Mouse (Mus musculus) thymus, postnatal 25 days (tissue): ENCODE measurements around the gene Gng13.

ENCODE experiments used
- DNase-seq: peaks from one replicate; pipeline ENCODE4 v3.0.0; 2022

The Gng13 gene

GRCm38 (mm10) chr17:25716711-25717637 lies at the start of gene Gng13:
Gng13 (plus strand) TSS chr17:25717171.
- DNase-seq = no peak

DNA sequence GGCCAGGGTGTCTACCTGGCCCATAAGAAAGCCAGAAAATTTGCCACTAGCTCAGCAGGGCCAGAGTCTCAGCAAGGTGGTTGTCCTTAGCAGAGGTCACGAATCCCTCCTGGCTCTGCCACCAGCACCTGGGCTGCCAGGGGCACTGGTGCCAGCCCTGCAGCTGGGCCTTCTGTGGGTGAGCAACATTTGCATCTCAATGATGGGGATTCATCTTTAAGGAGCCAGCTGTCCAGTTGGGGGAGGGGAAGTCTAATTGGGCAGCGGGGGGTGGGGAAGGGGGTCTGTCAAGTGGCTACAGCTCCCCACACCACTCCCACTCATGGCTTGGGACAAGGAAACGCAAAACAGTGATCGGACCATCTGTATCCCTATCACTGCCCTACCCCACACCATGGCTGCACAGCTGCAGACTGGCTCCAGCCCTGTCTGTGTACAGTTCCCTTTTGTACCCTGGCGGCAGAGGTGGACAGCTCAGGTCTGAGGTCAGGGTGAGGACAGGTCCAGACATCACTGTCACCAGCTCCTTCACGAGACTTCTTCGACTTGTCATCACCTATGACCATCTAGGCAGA lies 48.4 kb upstream of the Gng13 start:
- no peak for DNase-seq

DNA sequence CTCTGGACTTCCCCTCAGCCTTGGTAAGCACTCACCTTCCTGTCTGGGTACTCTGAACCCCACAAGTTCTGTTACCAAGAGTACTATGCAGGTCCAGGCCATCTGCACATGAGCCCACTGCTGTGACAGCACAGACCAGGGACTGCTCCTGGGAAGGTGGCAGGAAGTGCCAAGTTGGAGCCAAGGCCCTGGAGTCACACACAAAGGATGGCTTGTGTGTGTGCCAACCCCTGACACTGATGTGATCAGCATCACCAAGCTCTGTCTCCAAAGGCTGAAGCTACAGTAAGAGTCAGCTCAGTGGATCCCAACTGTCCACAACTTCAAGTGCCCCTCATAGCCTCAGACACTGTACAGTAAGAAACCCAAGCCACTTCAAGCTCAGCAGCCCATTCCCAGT lies 44.0 kb upstream of the Gng13 start:
- DNase-seq = no peak

GRCm38 (mm10) chr17:25677969-25678368 lies 39.0 kb upstream of the Gng13 start:
- DNase-seq = no peak

- no peak for DNase-seq
These were observed 37.2 kb upstream of the Gng13 start for GRCm38 (mm10) chr17:25679818-25680217.

DNA sequence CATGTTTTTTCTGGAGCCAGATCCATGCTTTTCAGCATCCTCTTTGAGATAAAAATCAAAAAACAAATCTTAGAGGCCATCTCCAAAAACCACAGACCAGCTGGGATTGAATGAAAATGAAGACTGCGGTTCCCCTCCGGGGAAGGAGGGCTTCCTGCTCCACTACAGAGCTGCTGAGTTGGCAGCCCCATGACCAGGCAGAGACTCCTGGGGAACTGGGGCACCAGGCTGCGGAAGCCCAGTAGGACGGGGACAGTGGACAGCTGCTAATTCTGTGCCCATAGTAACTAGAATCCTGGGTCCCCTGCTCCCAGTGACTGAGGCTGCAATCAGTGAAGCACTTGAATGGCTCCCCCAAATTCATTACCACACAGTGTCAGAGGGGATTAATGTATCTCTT lies 35.3 kb upstream of the Gng13 start:
- no peak for DNase-seq

GRCm38 (mm10) chr17:25686323-25686722 lies 30.6 kb upstream of the Gng13 start:
- DNase-seq = no peak

DNA sequence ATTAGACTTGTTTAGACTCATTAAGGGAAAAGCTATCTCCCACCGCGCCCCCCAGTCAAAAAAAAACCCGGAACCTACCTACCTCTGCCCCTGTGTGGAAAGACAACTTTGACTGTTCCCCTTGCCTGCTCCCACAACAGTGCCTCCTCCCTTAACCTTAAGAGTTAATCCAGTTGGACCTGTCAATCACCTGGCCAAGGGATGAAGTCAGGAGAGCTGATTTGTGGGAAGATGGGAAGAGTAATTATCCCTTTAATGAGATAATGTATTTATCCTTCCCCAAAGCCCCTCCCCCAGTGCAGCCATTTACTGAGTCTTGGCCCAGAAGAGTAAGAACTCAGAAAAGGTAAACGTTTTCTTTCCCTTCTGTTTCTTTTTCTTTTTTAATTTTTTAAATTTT lies 28.0 kb upstream of the Gng13 start:
- no peak for DNase-seq

- no peak for DNase-seq
These were observed 20.7 kb upstream of the Gng13 start for GRCm38 (mm10) chr17:25696263-25696662.

DNA sequence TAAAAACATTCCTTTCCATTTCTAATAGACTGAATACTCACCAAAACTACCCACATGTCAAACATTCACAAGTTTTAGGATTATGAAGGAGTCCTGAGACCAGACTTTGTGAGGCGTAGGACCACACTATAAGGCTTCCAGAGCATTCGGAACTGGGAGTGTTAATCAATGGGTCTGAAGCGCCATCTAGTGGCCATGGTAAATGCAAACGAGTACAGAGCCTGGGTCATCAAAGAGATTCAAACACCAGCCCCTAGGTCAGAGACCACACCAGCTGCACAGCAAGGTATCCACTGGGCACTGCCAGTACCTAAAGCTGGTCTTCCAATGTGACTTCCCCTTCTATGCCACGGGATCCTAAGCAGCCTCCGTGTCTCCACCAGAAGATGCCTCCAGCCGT lies 18.5 kb upstream of the Gng13 start:
- DNase-seq = peak; percentile 69

DNA sequence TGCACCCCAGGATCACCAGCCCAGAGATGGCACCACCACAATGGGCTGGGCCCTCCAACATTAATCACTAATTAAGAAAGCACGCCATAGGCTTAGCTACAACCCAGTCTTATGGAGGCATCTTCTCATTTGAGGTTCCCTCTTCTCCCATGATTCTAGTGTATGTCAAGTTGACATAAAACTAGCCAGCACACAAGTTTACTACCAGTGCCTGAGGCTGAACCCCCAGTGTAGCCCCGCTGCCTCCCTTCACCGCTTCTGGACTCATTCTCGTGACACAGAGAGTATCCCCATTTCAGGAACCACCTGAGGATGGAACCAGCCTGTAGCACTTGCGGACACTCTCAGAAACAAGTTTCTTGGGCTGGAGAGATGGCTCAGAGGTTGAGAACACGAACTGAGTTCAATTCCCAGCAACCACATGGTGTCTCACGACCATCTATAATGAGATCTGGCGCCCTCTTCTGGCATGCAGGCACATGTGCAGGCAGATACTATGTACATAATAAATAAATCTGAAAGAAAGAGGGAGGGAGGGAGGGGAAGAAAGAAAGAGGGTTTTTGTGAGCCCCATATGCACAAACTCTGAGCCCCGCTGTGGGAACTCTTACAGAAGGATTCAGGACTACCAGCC lies 16.0 kb upstream of the Gng13 start:
- DNase-seq = no peak

GRCm38 (mm10) chr17:25709994-25710393 lies 7.0 kb upstream of the Gng13 start:
- DNase-seq = no peak

GRCm38 (mm10) chr17:25711136-25711535 lies 5.8 kb upstream of the Gng13 start:
- no peak for DNase-seq

GRCm38 (mm10) chr17:25715627-25716026 lies 1.3 kb upstream of the Gng13 start:
- no peak for DNase-seq

- no peak for DNase-seq
These were observed 841 bp upstream of the Gng13 start for GRCm38 (mm10) chr17:25716130-25716529.

DNA sequence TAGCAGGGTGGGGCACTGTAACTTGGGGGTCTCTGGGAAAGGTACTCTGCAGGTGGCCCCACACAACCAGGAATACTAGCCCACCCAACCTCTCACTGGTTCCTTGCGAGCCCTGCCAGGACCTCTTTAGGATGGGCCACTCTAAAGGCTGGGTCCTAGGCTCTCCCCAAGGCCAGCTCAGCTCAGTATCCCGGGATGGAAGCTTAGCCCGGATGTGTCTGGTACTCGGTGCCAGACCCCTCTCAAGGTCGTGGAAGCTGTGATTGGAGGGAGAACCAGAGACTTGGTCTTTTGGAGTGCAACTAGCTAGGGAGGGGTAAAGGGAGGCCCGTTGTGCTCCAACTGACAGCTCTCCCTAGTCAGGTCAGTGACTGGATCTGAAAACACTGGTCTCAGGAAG lies 720 bp downstream of the Gng13 start:
- DNase-seq = no peak

- no peak for DNase-seq
These were observed 4.5 kb downstream of the Gng13 start for GRCm38 (mm10) chr17:25721476-25721875.

DNA sequence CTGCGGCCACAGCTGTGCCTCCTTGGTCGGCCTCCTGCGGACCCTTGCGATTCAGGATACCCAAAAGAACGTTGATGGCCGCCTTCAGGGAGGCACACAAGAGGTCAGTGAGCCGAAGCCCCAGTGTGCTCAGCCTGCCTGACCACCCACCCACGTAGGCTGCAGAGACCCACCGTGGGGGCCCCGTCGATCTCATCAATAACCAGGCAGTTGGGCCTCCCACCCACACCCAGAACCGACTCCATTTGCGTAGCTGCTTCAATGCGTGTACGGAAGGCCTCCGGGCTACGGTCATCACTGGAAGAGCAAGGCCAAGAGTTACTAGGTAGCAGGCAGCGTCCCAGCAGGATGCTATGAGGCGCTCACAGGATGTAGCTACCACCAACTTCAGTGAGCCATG lies 6.5 kb downstream of the Gng13 start:
- no peak for DNase-seq

DNA sequence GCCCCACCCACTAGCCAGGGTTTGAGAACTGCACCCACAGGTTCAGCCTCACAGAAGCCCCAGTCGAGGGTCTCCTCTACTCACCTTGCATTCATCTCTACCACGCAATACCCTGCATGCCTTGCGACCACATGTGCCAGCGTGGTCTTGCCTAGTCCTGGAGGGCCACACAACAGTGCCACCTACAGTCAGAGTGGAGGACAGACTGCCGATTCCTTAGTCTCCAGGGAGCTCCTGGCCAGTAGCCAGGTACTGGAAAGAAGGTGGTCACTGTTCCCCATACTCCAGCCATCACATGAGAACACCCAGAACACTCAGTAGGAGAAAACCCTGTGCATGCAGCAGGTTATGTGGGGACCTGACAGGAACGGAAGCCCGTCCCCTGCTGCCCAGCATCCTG lies 6.9 kb downstream of the Gng13 start:
- DNase-seq = no peak

DNA sequence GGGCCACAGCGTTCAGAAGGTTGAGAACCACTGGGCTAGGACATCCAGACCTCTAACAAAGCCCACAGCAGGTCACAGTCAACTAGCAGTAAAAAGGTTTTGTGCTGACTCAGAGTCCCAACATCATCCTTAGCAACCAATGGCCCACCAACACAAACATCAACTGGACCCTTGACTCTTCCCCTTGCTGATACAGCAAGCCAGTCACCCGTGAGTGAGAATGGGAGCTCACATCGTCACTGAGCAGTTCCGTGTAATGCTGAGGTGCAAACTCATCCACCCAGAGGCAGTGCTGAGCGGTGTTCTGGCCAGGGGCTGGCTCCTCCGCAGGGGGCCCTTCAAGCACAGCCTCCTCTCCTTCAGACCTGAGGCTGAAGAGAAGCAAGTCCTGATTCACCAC lies 8.3 kb downstream of the Gng13 start:
- no peak for DNase-seq

DNA sequence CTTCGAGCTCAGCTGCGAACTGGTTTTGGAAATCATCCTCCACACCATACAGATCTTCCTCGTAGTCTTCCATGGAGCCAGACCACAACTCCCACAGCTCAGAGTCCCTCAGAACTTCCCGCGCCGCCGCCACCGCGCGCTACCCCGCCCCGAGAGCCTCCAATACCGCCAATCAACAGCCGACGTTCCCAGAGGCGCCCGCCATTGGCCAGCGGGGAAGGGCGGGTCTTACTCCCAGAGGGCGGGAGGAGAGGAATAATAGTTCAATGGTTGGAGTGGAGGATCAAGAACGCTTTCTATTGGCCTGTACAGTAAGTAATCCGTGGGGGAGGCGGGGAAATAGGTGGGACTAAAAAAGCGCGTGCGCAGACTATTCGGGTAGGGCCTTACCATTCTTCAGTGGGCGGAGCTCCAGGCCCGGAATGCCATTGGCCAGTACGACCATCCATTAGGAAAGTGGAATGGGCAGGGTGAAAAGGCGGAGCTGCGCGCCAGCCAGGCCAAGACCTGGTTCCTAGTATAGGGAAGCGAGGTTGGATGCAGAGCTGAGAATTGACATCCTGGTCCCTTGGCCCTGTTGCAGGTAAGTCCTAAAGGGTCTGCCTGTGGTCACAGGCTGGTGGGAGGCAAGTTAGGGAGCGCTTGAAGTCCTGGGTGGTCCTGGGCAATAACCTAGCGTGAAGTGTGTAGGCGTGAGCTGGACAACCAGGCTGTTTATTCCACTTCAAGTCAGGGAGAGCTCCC lies 10.5 kb downstream of the Gng13 start, which contains the start of the genes Chtf18 and Rpusd1:
Chtf18 (minus strand) TSS at position 155 of the 744 bp plus-strand sequence.
Rpusd1 (plus strand) TSS at position 406 of the 744 bp plus-strand sequence.
- peak; percentile 97 for DNase-seq

DNA sequence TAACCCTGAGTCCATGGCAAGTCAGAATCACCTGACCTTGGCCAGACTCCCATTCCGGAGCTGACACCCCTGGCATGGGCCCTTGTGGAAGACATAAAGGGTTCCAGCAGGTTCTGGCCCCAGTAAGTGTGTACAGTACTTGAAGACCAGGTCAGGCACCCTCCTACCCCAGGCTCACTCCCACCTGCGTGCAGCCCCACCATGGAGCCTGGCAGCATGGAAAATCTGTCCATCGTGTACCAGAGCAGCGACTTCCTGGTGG lies 11.0 kb downstream of the Gng13 start:
- no peak for DNase-seq

- peak; percentile 82 for DNase-seq
These were observed 15.1 kb downstream of the Gng13 start for GRCm38 (mm10) chr17:25732082-25732481.
